Mouse (Mus musculus): ENCODE measurements around the gene Fanci. TPM values are rescaled to one million over a fixed set of nuclear protein-coding genes. Genes with fewer than 3 reads are reported as not detected.

The Fanci gene
- polyA plus RNA-seq, 1 experiment from 2014 or later = 16.1 TPM

DNA sequence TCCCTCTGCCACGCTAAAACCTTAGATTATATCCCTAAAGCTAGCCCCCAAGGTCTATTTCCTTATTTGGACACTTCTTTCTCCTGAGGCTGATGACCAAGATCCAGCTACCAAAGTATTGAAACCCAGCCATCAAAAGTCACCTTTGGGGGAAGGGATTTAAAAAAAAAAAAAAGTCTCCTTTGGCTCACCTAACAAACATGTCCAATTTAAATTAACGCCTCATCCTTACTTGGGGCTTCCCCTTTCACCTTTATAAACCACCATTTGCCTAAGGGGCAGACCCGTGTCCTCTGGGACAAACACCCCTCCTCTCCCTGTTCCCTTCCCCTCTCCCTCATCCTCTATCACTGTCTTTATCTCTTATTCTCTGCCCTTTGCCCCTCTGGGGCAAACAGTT is 79.0 kb downstream of the Fanci start:
- WGBS = 37% methylated on average over 3 of the region's 3 CpGs
- no peak overlapping the region for H3K27ac ChIP-seq

DNA sequence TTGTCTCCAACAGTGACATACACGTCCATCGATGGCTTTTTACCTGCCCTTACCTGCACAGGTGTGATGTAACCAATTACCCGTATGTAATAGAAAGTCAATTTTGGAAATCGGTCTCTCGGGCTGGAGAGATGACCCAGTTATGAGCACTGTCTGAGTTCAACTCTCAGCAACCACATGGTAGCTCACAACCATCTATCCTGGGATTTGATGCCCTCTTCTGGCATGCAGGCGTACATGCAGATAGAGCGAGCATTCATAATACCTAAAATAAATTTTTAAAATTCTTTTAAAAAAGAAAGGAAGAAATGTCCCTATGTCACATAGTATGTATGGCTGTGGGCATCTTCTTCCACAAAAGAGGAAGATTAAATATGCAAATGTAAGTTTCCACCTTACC is 79.7 kb downstream of the Fanci start:
- Histone ChIP-seq H3K4me1 (peaks cover 25% of the 10 kb centered on the region), H3K36me3 (no peaks in the 10 kb centered on the region), H3K27me3 (ENCODE audit: insufficient read depth, poor library complexity, severe bottlenecking) (no peaks in the 10 kb centered on the region; the same call in 1 of the 2 replicates), H3K27ac (no peak overlapping the region), H3K9me3 (no peaks in the 10 kb centered on the region), H3K4me3 (no peak overlapping the region)
- DNase-seq (ENCODE audit: low spot score) = no peak
- 59% methylated on average over 7 of the region's 7 CpGs for WGBS

More for the DNA sequence above, 79.0 kb downstream of the Fanci start:
- Histone ChIP-seq H3K4me3 (no peak overlapping the region), H3K9me3 (no peaks in the 10 kb centered on the region), H3K36me3 (no peaks in the 10 kb centered on the region), H3K27me3 (ENCODE audit: insufficient read depth, poor library complexity, severe bottlenecking) (no peaks in the 10 kb centered on the region; the same call in 1 of the 2 replicates), H3K4me1 (peaks cover 25% of the 10 kb centered on the region)
- no peak for DNase-seq (ENCODE audit: low spot score)

DNA sequence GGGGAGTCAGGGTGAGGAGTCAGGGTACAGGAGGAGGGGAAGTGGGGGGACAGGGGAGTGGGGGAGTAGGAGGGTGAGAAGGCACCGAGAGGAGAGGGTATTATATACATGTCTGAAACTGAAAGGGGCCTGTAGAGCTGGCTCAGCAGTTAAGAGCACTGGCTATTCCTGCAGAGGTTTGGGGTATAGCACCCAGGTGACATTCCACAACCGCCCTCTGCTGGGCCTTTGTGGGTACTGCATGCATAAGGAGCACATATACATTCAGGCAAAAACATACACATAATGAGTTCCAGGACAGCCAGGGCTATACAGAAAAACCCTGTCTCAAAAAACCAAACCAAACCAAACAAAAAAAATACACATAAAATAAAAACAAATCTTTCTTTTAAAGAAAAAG is 81.1 kb downstream of the Fanci start:
- H3K27me3 ChIP-seq (ENCODE audit: insufficient read depth, poor library complexity, severe bottlenecking) = no peaks in the 10 kb centered on the region; the same call in 1 of the 2 replicates
- H3K4me1 ChIP-seq = peaks cover 22% of the 10 kb centered on the region
- no peaks in the 10 kb centered on the region for H3K9me3 ChIP-seq
- WGBS = 55% methylated on average over 2 of the region's 2 CpGs
- no peak overlapping the region for H3K27ac ChIP-seq
- no peak for DNase-seq (ENCODE audit: low spot score)
- no peaks in the 10 kb centered on the region for H3K36me3 ChIP-seq
- H3K4me3 ChIP-seq = no peak overlapping the region

DNA sequence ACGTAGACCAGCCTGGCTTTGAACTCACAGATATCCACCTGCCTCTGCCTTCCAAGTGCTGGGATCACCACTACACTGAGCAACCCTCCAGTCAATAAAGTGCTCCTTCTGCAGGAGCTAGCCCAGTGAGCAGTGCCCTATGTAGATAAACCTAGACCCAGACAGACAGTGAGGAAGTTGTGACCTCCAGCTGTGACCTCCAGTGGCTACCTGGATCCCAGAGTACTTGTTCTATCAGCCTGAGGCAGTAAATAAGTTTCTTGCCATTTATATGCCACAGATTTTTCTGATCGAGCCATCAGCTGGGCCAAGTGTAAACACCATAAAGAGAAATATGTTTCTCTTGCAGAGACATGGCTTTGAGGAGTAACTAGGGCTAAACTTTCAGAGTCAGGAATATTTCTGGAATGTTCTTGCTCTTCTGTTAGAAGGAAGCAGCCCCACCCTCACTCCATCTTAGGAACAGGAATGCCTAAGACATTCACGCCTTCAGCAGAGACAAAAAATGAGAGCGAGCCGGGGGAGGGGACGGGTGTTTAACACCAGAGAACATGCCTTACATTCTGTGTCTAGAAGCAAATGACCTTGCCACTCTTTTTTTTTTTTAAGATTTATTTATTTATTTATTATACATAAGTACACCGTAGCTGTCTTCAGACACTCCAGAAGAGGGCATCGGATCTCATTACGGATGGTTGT is 81.9 kb downstream of the Fanci start:
- no peak overlapping the region for H3K4me3 ChIP-seq
- H3K9me3 ChIP-seq = no peaks in the 10 kb centered on the region
- no peak for DNase-seq (ENCODE audit: low spot score)
- H3K36me3 ChIP-seq = no peaks in the 10 kb centered on the region
- WGBS = 82% methylated on average over 9 of the region's 9 CpGs
- H3K27me3 ChIP-seq (ENCODE audit: insufficient read depth, poor library complexity, severe bottlenecking) = no peaks in the 10 kb centered on the region
- peaks cover 14% of the 10 kb centered on the region for H3K4me1 ChIP-seq
- no peak overlapping the region for H3K27ac ChIP-seq

DNA sequence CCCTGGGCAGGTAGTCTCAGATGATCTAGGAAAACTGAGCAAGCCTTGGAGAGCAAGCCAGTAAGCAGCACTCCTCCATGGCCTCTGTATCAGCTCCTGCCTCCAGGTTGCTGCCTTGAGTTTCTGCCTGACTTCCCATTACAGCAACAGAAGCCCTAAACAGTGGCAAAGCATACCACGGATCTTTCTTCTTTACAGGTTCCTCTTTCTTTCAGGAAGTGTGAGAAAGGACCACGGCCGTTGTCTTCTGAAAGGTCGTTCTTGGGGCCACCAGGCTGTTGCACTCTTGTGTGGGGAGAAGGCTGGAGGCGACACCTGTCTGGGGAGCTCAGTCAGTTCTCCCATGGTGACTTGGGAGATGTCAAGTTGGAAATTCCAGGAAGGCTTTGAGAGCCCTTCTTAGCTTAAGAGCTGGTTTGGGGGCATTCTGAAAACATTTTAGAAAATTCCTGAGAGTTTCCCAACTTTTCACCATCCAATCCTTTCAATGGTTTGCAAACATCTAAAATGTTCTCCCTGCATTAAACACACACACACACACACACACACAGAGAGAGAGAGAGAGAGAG is 83.2 kb downstream of the Fanci start:
- no peak for DNase-seq (ENCODE audit: low spot score)
- H3K27ac ChIP-seq = no peak overlapping the region
- no peaks in the 10 kb centered on the region for H3K36me3 ChIP-seq
- no peaks in the 10 kb centered on the region for H3K9me3 ChIP-seq
- 70% methylated on average over 5 of the region's 5 CpGs for WGBS
- no peaks in the 10 kb centered on the region for H3K27me3 ChIP-seq (ENCODE audit: insufficient read depth, poor library complexity, severe bottlenecking)
- H3K4me3 ChIP-seq = no peak overlapping the region
- H3K4me1 ChIP-seq = 0 out of 2 replicates have a peak, but pooled peaks cover 6% of the 10 kb centered on the region

DNA sequence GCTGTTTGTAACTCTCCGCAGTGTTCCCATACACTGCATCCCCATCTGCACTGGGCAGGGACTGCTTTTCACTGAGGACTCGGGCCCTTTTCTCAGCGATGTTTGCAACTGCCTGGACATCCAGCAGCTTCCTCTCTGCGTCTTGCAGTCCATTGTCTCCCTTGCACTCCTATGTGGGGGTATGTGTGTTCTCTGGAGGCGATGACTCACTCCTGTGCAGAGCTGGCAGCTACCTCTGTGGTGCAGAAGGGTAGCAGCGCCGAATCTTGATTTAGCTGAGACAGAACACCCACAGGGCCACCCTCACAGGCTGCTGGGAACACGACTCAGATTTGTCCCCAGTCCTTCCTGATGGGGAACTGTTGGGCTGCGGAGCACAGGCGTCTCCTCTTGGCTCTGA is 94.8 kb downstream of the Fanci start:
- H3K27ac ChIP-seq = no peak overlapping the region
- H3K27me3 ChIP-seq (ENCODE audit: insufficient read depth, poor library complexity, severe bottlenecking) = peaks cover 41% of the 10 kb centered on the region
- H3K4me3 ChIP-seq = no peak overlapping the region
- no peak for DNase-seq (ENCODE audit: low spot score)
- no peaks in the 10 kb centered on the region for H3K36me3 ChIP-seq
- H3K9me3 ChIP-seq = no peaks in the 10 kb centered on the region
- WGBS = 42% methylated on average over 10 of the region's 10 CpGs
- H3K4me1 ChIP-seq = 0 out of 2 replicates have a peak, but pooled peaks cover 3% of the 10 kb centered on the region

DNA sequence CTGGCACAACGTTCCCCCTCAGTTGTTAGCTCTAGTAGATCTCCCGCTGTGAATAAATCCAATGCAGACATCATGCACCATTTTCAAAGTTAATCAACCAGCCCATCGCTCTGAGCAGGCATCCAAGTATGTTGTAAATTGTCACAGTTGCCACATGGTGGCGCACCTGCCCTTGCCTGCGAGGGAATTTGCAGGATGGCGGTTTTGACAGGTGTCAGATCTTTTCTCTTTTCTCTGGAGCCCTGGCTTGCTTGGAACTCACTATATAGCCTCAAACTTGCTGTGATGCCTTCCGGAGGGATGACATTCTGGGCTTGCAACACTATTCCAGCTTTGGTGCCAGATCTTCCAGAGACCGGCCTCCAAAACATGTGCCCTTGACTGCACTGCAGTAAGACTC is 102.2 kb downstream of the Fanci start:
- WGBS = 10% methylated on average over 8 of the region's 8 CpGs
- Histone ChIP-seq H3K9me3 (no peaks in the 10 kb centered on the region), H3K4me1 (0 out of 2 replicates have a peak, but pooled peaks cover 11% of the 10 kb centered on the region), H3K27ac (no peak overlapping the region), H3K27me3 (ENCODE audit: insufficient read depth, poor library complexity, severe bottlenecking) (peaks cover 78% of the 10 kb centered on the region), H3K36me3 (no peaks in the 10 kb centered on the region), H3K4me3 (no peak overlapping the region)
- DNase-seq (ENCODE audit: low spot score) = no peak

DNA sequence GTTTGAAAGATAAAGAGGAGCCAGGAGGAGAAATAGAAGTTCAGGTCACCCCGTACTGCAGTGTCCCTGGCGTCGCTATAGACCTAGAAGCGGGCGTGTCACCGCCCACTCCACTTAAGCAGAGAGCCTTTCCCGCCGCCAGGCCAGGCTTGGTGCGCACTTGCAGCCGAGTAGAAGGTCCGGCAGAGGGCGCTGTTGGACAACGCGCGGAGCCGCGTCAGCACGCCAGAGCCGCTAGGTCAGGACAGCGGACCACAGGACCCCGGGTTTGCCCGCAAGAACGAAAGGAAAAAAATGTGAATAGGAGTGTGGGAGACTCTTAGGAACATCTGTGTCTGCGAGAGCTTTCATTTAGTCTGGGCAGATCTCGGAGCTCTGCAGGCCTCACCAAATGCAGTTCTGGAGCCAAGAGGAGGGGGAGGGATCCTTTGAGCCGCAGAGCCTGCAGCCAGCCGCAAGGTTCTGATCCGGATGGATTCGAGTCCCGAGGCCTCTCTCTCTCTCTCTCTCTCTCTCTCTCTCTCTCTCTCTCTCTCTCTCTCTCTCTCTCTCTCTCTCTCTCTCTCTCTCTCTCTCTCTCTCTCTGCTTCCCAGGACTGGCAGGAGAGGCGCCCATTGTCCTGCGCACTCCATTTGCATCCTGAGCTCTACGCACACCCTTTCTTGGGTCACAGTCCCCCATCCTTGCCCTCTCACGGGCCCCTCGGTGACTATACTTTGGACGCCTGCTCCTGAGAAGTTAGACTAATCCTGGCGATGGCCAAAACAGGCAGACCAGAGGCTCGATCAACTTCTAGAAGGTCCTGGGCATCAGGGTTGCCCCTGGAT is 104.5 kb downstream of the Fanci start:
- Histone ChIP-seq H3K4me3 (peak overlapping the region; percentile 47), H3K36me3 (no peaks in the 10 kb centered on the region), H3K9me3 (no peaks in the 10 kb centered on the region), H3K27ac (no peak overlapping the region), H3K4me1 (peaks cover 20% of the 10 kb centered on the region), H3K27me3 (ENCODE audit: insufficient read depth, poor library complexity, severe bottlenecking) (peaks cover 85% of the 10 kb centered on the region)
- 2% methylated on average over 37 of the region's 38 CpGs for WGBS
- DNase-seq (ENCODE audit: low spot score) = peak; percentile 92

DNA sequence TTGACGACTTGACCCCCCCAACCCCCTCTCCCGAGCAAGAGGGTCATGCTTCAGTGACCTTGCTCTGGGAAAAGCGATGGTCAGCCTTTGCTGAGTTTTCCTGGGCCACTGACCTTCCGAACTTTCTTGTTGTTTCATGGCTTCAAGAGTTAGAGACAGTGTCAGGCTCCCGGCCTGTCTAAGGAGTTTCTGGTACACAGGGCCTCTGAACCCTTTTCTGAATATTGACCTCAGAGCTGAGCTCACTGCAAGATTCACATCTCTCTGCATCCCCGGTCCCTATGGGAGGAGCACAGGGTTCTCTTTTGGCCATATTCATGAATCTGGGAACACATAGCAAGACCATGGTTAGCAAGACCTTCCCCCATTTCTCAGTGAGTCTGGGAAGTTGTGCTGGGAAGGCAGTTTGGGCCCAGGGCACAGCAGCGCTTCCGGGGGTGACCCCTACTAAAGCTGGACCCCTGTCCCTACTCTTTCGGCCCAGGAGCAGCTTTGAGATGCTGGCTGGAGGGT is 105.1 kb downstream of the Fanci start:
- Histone ChIP-seq H3K27me3 (ENCODE audit: insufficient read depth, poor library complexity, severe bottlenecking) (peaks cover 92% of the 10 kb centered on the region), H3K4me3 (no peak overlapping the region), H3K4me1 (peaks cover 20% of the 10 kb centered on the region), H3K36me3 (no peaks in the 10 kb centered on the region), H3K9me3 (no peaks in the 10 kb centered on the region), H3K27ac (no peak overlapping the region)
- DNase-seq (ENCODE audit: low spot score) = no peak
- 8% methylated on average over 9 of the region's 9 CpGs for WGBS

DNA sequence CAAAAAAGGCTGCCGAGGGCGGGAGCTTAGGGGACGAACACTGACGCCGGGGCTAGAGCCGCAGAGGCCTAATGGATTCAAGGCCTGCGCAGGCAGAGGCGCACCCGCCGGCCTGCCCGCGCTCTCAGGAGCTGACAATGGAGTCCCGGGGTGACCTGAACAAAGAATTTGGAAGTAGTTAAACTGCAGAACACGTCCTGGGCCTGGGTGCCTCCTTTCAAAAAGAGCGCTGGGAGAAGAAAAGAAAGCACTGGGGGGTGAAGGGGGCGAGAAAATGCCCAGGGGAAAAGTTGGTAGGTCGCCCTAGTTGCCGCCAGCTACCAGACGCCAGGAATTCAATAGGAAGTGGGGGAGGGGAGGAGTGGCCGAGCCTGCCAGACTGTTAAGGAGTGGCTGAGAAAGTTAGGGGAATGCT is 106.0 kb downstream of the Fanci start:
- no peaks in the 10 kb centered on the region for H3K9me3 ChIP-seq
- H3K4me1 ChIP-seq = peaks cover 20% of the 10 kb centered on the region
- no peak overlapping the region for H3K27ac ChIP-seq
- DNase-seq (ENCODE audit: low spot score) = no peak
- no peaks in the 10 kb centered on the region for H3K36me3 ChIP-seq
- no peak overlapping the region for H3K4me3 ChIP-seq
- peaks cover 99% of the 10 kb centered on the region for H3K27me3 ChIP-seq (ENCODE audit: insufficient read depth, poor library complexity, severe bottlenecking)
- under 1% methylated on average over 20 of the region's 20 CpGs for WGBS

DNA sequence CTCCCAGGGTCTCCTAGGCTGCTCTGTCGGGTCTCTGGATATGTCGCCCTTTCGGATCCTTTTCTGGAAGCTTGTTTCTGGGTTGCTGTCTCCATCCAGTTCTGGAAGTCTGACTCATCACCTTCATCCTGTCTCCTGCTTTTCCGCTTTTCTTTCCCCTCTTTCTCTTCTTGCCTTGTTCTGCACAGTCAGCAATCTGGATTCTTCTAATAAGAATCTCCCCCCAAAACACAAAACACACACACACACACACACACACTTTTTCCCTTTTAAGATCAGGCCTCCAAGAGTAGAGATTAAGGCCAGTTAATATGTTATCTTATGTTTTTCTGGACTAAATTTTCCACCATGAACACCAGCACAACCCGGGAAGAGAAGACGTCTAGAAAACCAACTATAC is 106.6 kb downstream of the Fanci start:
- Histone ChIP-seq H3K4me1 (peaks cover 20% of the 10 kb centered on the region), H3K36me3 (no peaks in the 10 kb centered on the region), H3K27ac (no peak overlapping the region), H3K4me3 (no peak overlapping the region), H3K27me3 (ENCODE audit: insufficient read depth, poor library complexity, severe bottlenecking) (peaks cover 99% of the 10 kb centered on the region), H3K9me3 (no peaks in the 10 kb centered on the region)
- WGBS = 6% methylated on average over 6 of the region's 6 CpGs
- no peak for DNase-seq (ENCODE audit: low spot score)

DNA sequence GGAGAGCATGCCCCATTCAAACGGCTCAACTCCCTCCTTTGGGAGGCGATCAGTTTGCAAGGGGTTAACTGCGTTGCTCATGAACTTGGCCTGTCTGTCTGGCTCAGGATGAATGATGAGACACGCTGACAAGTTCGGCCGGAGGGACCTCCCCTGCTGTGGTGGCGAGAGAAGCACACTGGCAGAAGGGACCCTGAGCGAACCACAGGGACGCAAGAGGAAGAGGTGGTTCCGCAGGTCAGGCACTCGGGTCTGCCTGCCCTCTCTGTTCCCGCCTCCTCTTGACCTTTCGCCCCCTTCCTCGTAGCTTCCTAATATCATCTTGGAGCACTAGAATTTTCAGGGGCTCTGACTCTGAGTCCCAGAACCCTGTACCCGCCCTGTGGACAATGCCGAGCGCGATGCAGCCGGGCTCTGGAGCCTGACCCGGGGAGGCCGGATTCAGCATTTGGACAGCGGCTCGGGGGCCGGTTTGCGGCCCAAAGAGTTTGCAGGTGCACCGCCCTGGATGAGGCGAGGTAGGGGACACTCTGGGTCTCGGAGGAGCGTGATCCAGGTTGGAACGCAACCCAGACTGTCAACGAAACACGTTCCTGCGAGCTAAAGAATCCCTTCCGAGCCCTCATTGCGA is 107.4 kb downstream of the Fanci start:
- 2% methylated on average over 35 of the region's 35 CpGs for WGBS
- Histone ChIP-seq H3K27ac (no peak overlapping the region), H3K4me1 (peaks cover 20% of the 10 kb centered on the region), H3K9me3 (no peaks in the 10 kb centered on the region), H3K27me3 (ENCODE audit: insufficient read depth, poor library complexity, severe bottlenecking) (peaks cover 100% of the 10 kb centered on the region), H3K36me3 (no peaks in the 10 kb centered on the region), H3K4me3 (no peak overlapping the region)
- no peak for DNase-seq (ENCODE audit: low spot score)
